Mouse (Mus musculus) liver, embryonic 12.5 days (tissue): Measurements from ENCODE around the gene Dixdc1. TPM values are rescaled to one million over a fixed set of nuclear protein-coding genes. Genes with fewer than 3 reads are reported as not detected.
"Not testable (repeated sequence)": the region's sequence is repeated elsewhere in the genome, so short reads cannot be mapped to it uniquely, and the experiment has no call there.

Experiments
- ATAC-seq: fragments of 200-750 bp; cut with Nextera tagmentation; 2 replicates; pipeline ENCODE4 v1.8.0; 2017; ENCODE audit warnings: moderate number of reproducible peaks, mild to moderate bottlenecking, moderate library complexity
- H3K27ac ChIP-seq: fragments of 300-500 bp; sonication (generic); 2 replicates; pipeline ENCODE4 v1.5.1; 2016; ENCODE audit warnings: mild to moderate bottlenecking
- H3K27me3 ChIP-seq: fragments of 300-500 bp; sonication (generic); replicated peaks from 2 replicates; pipeline ENCODE4 v1.6.1; 2016; ENCODE audit warnings: mild to moderate bottlenecking, moderate library complexity
- H3K36me3 ChIP-seq: fragments of 300-500 bp; sonication (generic); 2 replicates; pipeline ENCODE4 v1.6.1; 2016; ENCODE audit warnings: mild to moderate bottlenecking, moderate library complexity
- H3K4me1 ChIP-seq: fragments of 300-500 bp; sonication (generic); 2 replicates; pipeline ENCODE4 v1.6.1; 2016
- H3K4me2 ChIP-seq: fragments of 300-500 bp; sonication (generic); 2 replicates; pipeline ENCODE4 v1.6.1; 2016; ENCODE audit warnings: mild to moderate bottlenecking, moderate library complexity
- H3K4me3 ChIP-seq: fragments of 300-500 bp; sonication (generic); 2 replicates; pipeline ENCODE4 v1.5.1; 2016; ENCODE audit warnings: mild to moderate bottlenecking, moderate library complexity
- H3K9ac ChIP-seq: fragments of 300-500 bp; sonication (generic); 2 replicates; pipeline ENCODE4 v1.6.1; 2016; ENCODE audit warnings: mild to moderate bottlenecking, moderate library complexity
- H3K9me3 ChIP-seq: fragments of 300-500 bp; sonication (generic); replicated peaks from 2 replicates; pipeline ENCODE4 v1.6.1; 2016; ENCODE audit warnings: mild to moderate bottlenecking, moderate library complexity
- WGBS: fragments of 180-500 bp; shearing (Covaris S2); methylation state at CpG from one replicate; pipeline ENCODE4 v1.1.7; 2016; ENCODE audit not compliant: insufficient replicate concordance; 5-methylcytosine and 5-hydroxymethylcytosine counted together
- polyA plus RNA-seq: library from polyadenylated mRNA; unstranded; fragments of >200 nt; fragmentation: Nextera tagmentation; extraction: Ambion mirVana; gene quantifications from 2 replicates; pipeline ENCODE4 v1.2.1, GENCODE M21; 2016

Gene Dixdc1
- polyA plus RNA-seq, 1 experiment from 2014 or later, result 1.2 TPM

- Histone ChIP-seq H3K27me3 (no peaks in the 10 kb centered on the region), H3K4me2 (peak within 1 kb of the TSS; percentile 91), H3K9ac (peak within 1 kb of the TSS; percentile 90), H3K4me3 (peak within 1 kb of the TSS; percentile 91), H3K36me3 (peaks cover 30% of the 10 kb centered on the region), H3K9me3 (no peaks in the 10 kb centered on the region), H3K27ac (peak within 1 kb of the TSS; percentile 79), H3K4me1 (peaks cover 24% of the 10 kb centered on the region)
- ATAC-seq, result peak; percentile 90
- under 1% methylated on average over 63 of the region's 63 CpGs for WGBS
These were observed 79.7 kb downstream of the Dixdc1 start, which contains the start of gene Dlat for GRCm38 (mm10) chr9:50659392-50660217. Gene Dlat, minus strand, starts transcription at chr9:50659780.

GRCm38 (mm10) chr9:50658941-50659388 lies 80.4 kb downstream of the Dixdc1 start:
- peak overlapping the region; percentile 79 for H3K27ac ChIP-seq
- H3K9ac ChIP-seq, result peak overlapping the region; percentile 90
- WGBS, result 0% methylated on average over 28 of the region's 28 CpGs
- no peaks in the 10 kb centered on the region for H3K9me3 ChIP-seq
- H3K36me3 ChIP-seq, result peaks cover 36% of the 10 kb centered on the region
- peak; percentile 56 for ATAC-seq
- peak overlapping the region; percentile 91 for H3K4me3 ChIP-seq
- H3K4me1 ChIP-seq, result peaks cover 24% of the 10 kb centered on the region
- H3K27me3 ChIP-seq, result no peaks in the 10 kb centered on the region
- H3K4me2 ChIP-seq, result peak overlapping the region; percentile 91

GRCm38 (mm10) chr9:50658391-50658790 lies 80.9 kb downstream of the Dixdc1 start:
- H3K4me3 ChIP-seq, result peak overlapping the region; percentile 91
- peak overlapping the region; percentile 90 for H3K9ac ChIP-seq
- peaks cover 24% of the 10 kb centered on the region for H3K4me1 ChIP-seq
- H3K36me3 ChIP-seq, result peaks cover 41% of the 10 kb centered on the region
- no peaks in the 10 kb centered on the region for H3K9me3 ChIP-seq
- H3K27me3 ChIP-seq, result no peaks in the 10 kb centered on the region
- 0 out of 2 replicates have a peak overlapping the region, but pooled peaks have one; percentile 79 for H3K27ac ChIP-seq
- peak overlapping the region; percentile 91 for H3K4me2 ChIP-seq
- 18% methylated on average over 5 of the region's 5 CpGs for WGBS
- ATAC-seq, result no peak

- H3K9me3 ChIP-seq, result no peaks in the 10 kb centered on the region
These were observed 88.8 kb downstream of the Dixdc1 start for GRCm38 (mm10) chr9:50650503-50650902.

GRCm38 (mm10) chr9:50646826-50647370 lies 92.4 kb downstream of the Dixdc1 start:
- ATAC-seq, result no peak
- H3K27ac ChIP-seq, result no peak overlapping the region
- H3K9me3 ChIP-seq, result no peaks in the 10 kb centered on the region
- no peaks in the 10 kb centered on the region for H3K27me3 ChIP-seq
- no peak overlapping the region for H3K4me3 ChIP-seq
- no peak overlapping the region for H3K4me2 ChIP-seq
- H3K36me3 ChIP-seq, result peaks cover 90% of the 10 kb centered on the region
- peaks cover 15% of the 10 kb centered on the region for H3K4me1 ChIP-seq
- no peak overlapping the region for H3K9ac ChIP-seq
- WGBS, result 83% methylated on average over 10 of the region's 10 CpGs

More at GRCm38 (mm10) chr9:50650503-50650902, 88.8 kb downstream of the Dixdc1 start:
- peak; percentile 90 for ATAC-seq
- Histone ChIP-seq H3K27me3 (no peaks in the 10 kb centered on the region), H3K4me3 (no peak overlapping the region), H3K27ac (peak overlapping the region; percentile 61; the same call in 1 of the 2 replicates), H3K4me1 (peaks cover 15% of the 10 kb centered on the region), H3K36me3 (peaks cover 91% of the 10 kb centered on the region), H3K4me2 (peak overlapping the region; percentile 31), H3K9ac (0 out of 2 replicates have a peak overlapping the region, but pooled peaks have one; percentile 1)
- WGBS, result 60% methylated on average over 10 of the region's 10 CpGs

- Histone ChIP-seq H3K4me1 (peaks cover 7% of the 10 kb centered on the region; the same call in 1 of the 2 replicates), H3K27ac (no peak overlapping the region), H3K9me3 (no peaks in the 10 kb centered on the region), H3K9ac (no peak overlapping the region), H3K27me3 (no peaks in the 10 kb centered on the region), H3K4me2 (no peak overlapping the region), H3K4me3 (no peak overlapping the region), H3K36me3 (peaks cover 59% of the 10 kb centered on the region)
- 85% methylated on average over 11 of the region's 11 CpGs for WGBS
- ATAC-seq, result no peak
These were observed 105.0 kb downstream of the Dixdc1 start for GRCm38 (mm10) chr9:50634270-50634669.

- Histone ChIP-seq H3K9ac (no peak overlapping the region), H3K36me3 (peaks cover 48% of the 10 kb centered on the region), H3K27ac (no peak overlapping the region)
These were observed 106.3 kb downstream of the Dixdc1 start for GRCm38 (mm10) chr9:50633059-50633458.

GRCm38 (mm10) chr9:50632016-50632688 lies 107.2 kb downstream of the Dixdc1 start:
- Histone ChIP-seq H3K27ac (no peak overlapping the region), H3K4me3 (no peak overlapping the region), H3K9ac (no peak overlapping the region), H3K4me1 (peaks cover 7% of the 10 kb centered on the region; the same call in 1 of the 2 replicates), H3K4me2 (no peak overlapping the region), H3K36me3 (peaks cover 40% of the 10 kb centered on the region), H3K27me3 (no peaks in the 10 kb centered on the region), H3K9me3 (no peaks in the 10 kb centered on the region)
- 0 out of 2 replicates have a peak, but pooled peaks have one; percentile 4 for ATAC-seq
- WGBS, result 65% methylated on average over 6 of the region's 6 CpGs

More at GRCm38 (mm10) chr9:50633059-50633458, 106.3 kb downstream of the Dixdc1 start:
- no peaks in the 10 kb centered on the region for H3K9me3 ChIP-seq
- peaks cover 7% of the 10 kb centered on the region; the same call in 1 of the 2 replicates for H3K4me1 ChIP-seq
- ATAC-seq, result peak; percentile 44; the same call in 1 of the 2 replicates
- 44% methylated on average over 2 of the region's 2 CpGs for WGBS
- no peaks in the 10 kb centered on the region for H3K27me3 ChIP-seq
- H3K4me2 ChIP-seq, result no peak overlapping the region
- H3K4me3 ChIP-seq, result no peak overlapping the region

GRCm38 (mm10) chr9:50630903-50631302 lies 108.4 kb downstream of the Dixdc1 start:
- H3K27ac ChIP-seq, H3K4me2 ChIP-seq, H3K4me1 ChIP-seq, H3K9me3 ChIP-seq, H3K27me3 ChIP-seq, H3K4me3 ChIP-seq, ATAC-seq, H3K9ac ChIP-seq: not testable (repeated sequence)
- peaks cover 31% of the 10 kb centered on the region for H3K36me3 ChIP-seq
- WGBS, result 82% methylated on average over 6 of the region's 8 CpGs

GRCm38 (mm10) chr9:50617794-50618330 lies 121.5 kb downstream of the Dixdc1 start:
- H3K27me3 ChIP-seq, result no peaks in the 10 kb centered on the region
- peaks cover 20% of the 10 kb centered on the region for H3K4me1 ChIP-seq
- ATAC-seq, result no peak
- WGBS, result 52% methylated on average over 9 of the region's 9 CpGs
- peak overlapping the region; percentile 98 for H3K4me3 ChIP-seq
- peak overlapping the region; percentile 93; the same call in 1 of the 2 replicates for H3K9ac ChIP-seq
- no peak overlapping the region for H3K27ac ChIP-seq
- H3K9me3 ChIP-seq, result no peaks in the 10 kb centered on the region
- H3K4me2 ChIP-seq, result peak overlapping the region; percentile 84
- peaks cover 25% of the 10 kb centered on the region for H3K36me3 ChIP-seq
